Mouse (Mus musculus): ENCODE results near the gene Fbxo2.

- TF ChIP-seq CTCF (IDR thresholded peaks at IDR 0.05; ENCODE audit: borderline replicate concordance, control insufficient read depth, extremely low read depth, insufficient read depth, low read length, poor library complexity) (no peak), POLR2A (IDR thresholded peaks at IDR 0.05; ENCODE audit: control insufficient read depth, extremely low read depth, insufficient read depth, low read length, poor library complexity) (no peak)
Measured at GRCm38 (mm10) chr4:148112519-148112918, 47.9 kb upstream of the Fbxo2 start.

All from thymus, adult 2 months (tissue).